Mouse (Mus musculus): ENCODE measurements around the gene Ccnl1. TPM values are rescaled to one million over a fixed set of nuclear protein-coding genes. Genes with fewer than 3 reads are reported as not detected.

The Ccnl1 gene
- polyA plus RNA-seq, 1 experiment from 2014 or later, result 117 TPM

- H3K27me3 ChIP-seq (replicated peaks), result no peaks in the 10 kb centered on the region
- peaks cover 3% of the 10 kb centered on the region; the same call in 1 of the 2 replicates for H3K9me3 ChIP-seq
- no peaks in the 10 kb centered on the region for H3K4me1 ChIP-seq
- no peak overlapping the region for H3K27ac ChIP-seq
- H3K4me2 ChIP-seq (replicated peaks), result no peak overlapping the region
- no peak overlapping the region for H3K9ac ChIP-seq
- no peaks in the 10 kb centered on the region for H3K36me3 ChIP-seq
- 67% methylated on average over 11 of the region's 11 CpGs for WGBS
- no peak overlapping the region for H3K4me3 ChIP-seq
- no peak for ATAC-seq (ENCODE audit: low FRiP score, low read depth)
Measured at GRCm38 (mm10) chr3:65912217-65912616, 45.8 kb downstream of the Ccnl1 start.

GRCm38 (mm10) chr3:65911265-65911664 lies 46.8 kb downstream of the Ccnl1 start:
- no peak for ATAC-seq (ENCODE audit: low FRiP score, low read depth)
- Histone ChIP-seq H3K9ac (no peak overlapping the region), H3K4me2 (replicated peaks) (no peak overlapping the region), H3K36me3 (no peaks in the 10 kb centered on the region), H3K4me3 (no peak overlapping the region), H3K27me3 (replicated peaks) (no peaks in the 10 kb centered on the region), H3K4me1 (no peaks in the 10 kb centered on the region), H3K9me3 (peaks cover 3% of the 10 kb centered on the region; the same call in 1 of the 2 replicates), H3K27ac (no peak overlapping the region)
- 85% methylated on average over 3 of the region's 3 CpGs for WGBS

GRCm38 (mm10) chr3:65909454-65909853 lies 48.6 kb downstream of the Ccnl1 start:
- Histone ChIP-seq H3K27ac (no peak overlapping the region), H3K4me3 (no peak overlapping the region)
- no peak for ATAC-seq (ENCODE audit: low FRiP score, low read depth)

GRCm38 (mm10) chr3:65907536-65907935 lies 50.5 kb downstream of the Ccnl1 start:
- Histone ChIP-seq H3K4me2 (replicated peaks) (no peak overlapping the region), H3K27ac (no peak overlapping the region), H3K36me3 (no peaks in the 10 kb centered on the region), H3K4me3 (no peak overlapping the region), H3K4me1 (no peaks in the 10 kb centered on the region), H3K9me3 (no peaks in the 10 kb centered on the region), H3K9ac (no peak overlapping the region), H3K27me3 (replicated peaks) (no peaks in the 10 kb centered on the region)
- ATAC-seq (ENCODE audit: low FRiP score, low read depth), result no peak
- 96% methylated on average over 4 of the region's 4 CpGs for WGBS

More at GRCm38 (mm10) chr3:65909454-65909853, 48.6 kb downstream of the Ccnl1 start:
- Histone ChIP-seq H3K9ac (no peak overlapping the region), H3K9me3 (no peaks in the 10 kb centered on the region), H3K27me3 (replicated peaks) (no peaks in the 10 kb centered on the region), H3K4me1 (no peaks in the 10 kb centered on the region), H3K36me3 (no peaks in the 10 kb centered on the region), H3K4me2 (replicated peaks) (no peak overlapping the region)
- 92% methylated on average over 2 of the region's 2 CpGs for WGBS

- Histone ChIP-seq H3K4me3 (no peak overlapping the region), H3K4me1 (no peaks in the 10 kb centered on the region), H3K27me3 (replicated peaks) (no peaks in the 10 kb centered on the region), H3K27ac (no peak overlapping the region), H3K9ac (no peak overlapping the region), H3K36me3 (no peaks in the 10 kb centered on the region), H3K4me2 (replicated peaks) (no peak overlapping the region), H3K9me3 (no peaks in the 10 kb centered on the region)
- ATAC-seq (ENCODE audit: low FRiP score, low read depth), result no peak
- WGBS, result 49% methylated on average over 7 of the region's 7 CpGs
Measured at GRCm38 (mm10) chr3:65905281-65906169, 52.5 kb downstream of the Ccnl1 start.

- Histone ChIP-seq H3K9me3 (no peaks in the 10 kb centered on the region), H3K27ac (no peak overlapping the region), H3K36me3 (no peaks in the 10 kb centered on the region), H3K27me3 (replicated peaks) (no peaks in the 10 kb centered on the region), H3K4me3 (no peak overlapping the region), H3K4me2 (replicated peaks) (no peak overlapping the region), H3K9ac (no peak overlapping the region), H3K4me1 (no peaks in the 10 kb centered on the region)
- ATAC-seq (ENCODE audit: low FRiP score, low read depth), result no peak
- 58% methylated on average over 6 of the region's 6 CpGs for WGBS
Measured at GRCm38 (mm10) chr3:65904711-65905110, 53.3 kb downstream of the Ccnl1 start.

- Histone ChIP-seq H3K9me3 (no peaks in the 10 kb centered on the region), H3K36me3 (no peaks in the 10 kb centered on the region), H3K4me2 (replicated peaks) (no peak overlapping the region), H3K27ac (no peak overlapping the region), H3K27me3 (replicated peaks) (no peaks in the 10 kb centered on the region), H3K4me1 (no peaks in the 10 kb centered on the region), H3K4me3 (no peak overlapping the region), H3K9ac (no peak overlapping the region)
- 59% methylated on average over 4 of the region's 4 CpGs for WGBS
- no peak for ATAC-seq (ENCODE audit: low FRiP score, low read depth)
Measured at GRCm38 (mm10) chr3:65904106-65904505, 53.9 kb downstream of the Ccnl1 start.

- WGBS, result 62% methylated on average over 8 of the region's 8 CpGs
- Histone ChIP-seq H3K4me2 (replicated peaks) (no peak overlapping the region), H3K4me3 (no peak overlapping the region), H3K36me3 (no peaks in the 10 kb centered on the region), H3K9ac (no peak overlapping the region), H3K9me3 (no peaks in the 10 kb centered on the region), H3K27ac (no peak overlapping the region), H3K4me1 (0 out of 2 replicates have a peak, but pooled peaks cover 4% of the 10 kb centered on the region), H3K27me3 (replicated peaks) (no peaks in the 10 kb centered on the region)
- ATAC-seq (ENCODE audit: low FRiP score, low read depth), result peak; percentile 21; the same call in 1 of the 2 replicates
Measured at GRCm38 (mm10) chr3:65898598-65899278, 59.3 kb downstream of the Ccnl1 start.

GRCm38 (mm10) chr3:65897233-65897993 lies 60.6 kb downstream of the Ccnl1 start:
- Histone ChIP-seq H3K9ac (no peak overlapping the region), H3K27me3 (replicated peaks) (no peaks in the 10 kb centered on the region), H3K27ac (no peak overlapping the region), H3K9me3 (no peaks in the 10 kb centered on the region), H3K36me3 (no peaks in the 10 kb centered on the region), H3K4me2 (replicated peaks) (no peak overlapping the region), H3K4me3 (no peak overlapping the region), H3K4me1 (0 out of 2 replicates have a peak, but pooled peaks cover 4% of the 10 kb centered on the region)
- ATAC-seq (ENCODE audit: low FRiP score, low read depth), result no peak
- WGBS, result 66% methylated on average over 3 of the region's 3 CpGs
